Mouse (Mus musculus) forelimb bud, embryonic 11.5 days (tissue): ENCODE data around the gene Ccl26.

Experiments used
- DNase-seq: peaks from one replicate; pipeline ENCODE4 v3.0.0-alpha.2; 2012; ENCODE audit warnings: low read depth, low spot score

Gene Ccl26

DNA sequence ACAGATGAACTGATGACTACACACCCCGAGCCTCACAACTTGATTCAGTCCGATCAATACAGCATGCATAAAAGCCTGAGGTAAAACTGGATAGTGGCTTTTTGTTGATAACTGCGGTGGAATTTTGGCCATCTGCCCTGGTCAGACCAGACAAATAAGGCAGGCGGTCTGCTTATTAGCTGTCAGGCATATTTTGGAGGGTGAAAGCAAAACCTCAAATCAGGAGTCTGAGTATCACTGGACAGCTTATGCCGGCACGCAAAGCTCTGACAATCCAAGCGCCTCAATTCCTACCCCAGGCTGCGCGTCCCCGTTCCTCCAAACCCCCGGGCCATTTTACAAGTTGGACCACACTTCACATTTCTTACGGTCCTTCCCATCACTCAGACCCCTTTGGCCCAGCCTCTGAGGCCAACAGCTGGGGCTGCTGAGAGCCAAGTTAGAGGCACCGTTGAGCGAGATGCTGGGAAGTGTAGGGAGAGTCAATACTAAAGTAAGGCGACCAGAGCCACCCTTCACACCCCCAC, 19.3 kb downstream of the Ccl26 start:
- DNase-seq, result no peak

DNA sequence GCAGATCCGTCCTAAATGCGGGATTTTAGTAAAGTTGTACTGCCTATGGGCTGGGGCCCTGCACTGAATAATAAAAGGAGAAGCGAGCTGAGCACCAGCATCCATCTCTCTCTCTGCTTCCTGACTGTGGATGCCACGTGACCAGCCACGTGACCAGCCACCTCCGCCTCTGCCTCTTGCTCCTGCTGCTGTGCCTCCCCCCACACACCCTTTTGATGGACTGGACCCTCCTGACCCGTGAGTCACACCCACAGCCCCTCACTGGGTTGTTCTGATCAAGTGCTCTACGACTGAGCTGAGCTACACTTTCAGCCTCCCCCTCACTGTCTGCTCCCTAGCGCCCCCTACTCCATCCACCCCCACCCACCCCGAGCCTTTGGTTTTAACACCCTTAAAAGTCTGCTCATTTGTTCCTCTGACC, 25.6 kb downstream of the Ccl26 start:
- no peak for DNase-seq

DNA sequence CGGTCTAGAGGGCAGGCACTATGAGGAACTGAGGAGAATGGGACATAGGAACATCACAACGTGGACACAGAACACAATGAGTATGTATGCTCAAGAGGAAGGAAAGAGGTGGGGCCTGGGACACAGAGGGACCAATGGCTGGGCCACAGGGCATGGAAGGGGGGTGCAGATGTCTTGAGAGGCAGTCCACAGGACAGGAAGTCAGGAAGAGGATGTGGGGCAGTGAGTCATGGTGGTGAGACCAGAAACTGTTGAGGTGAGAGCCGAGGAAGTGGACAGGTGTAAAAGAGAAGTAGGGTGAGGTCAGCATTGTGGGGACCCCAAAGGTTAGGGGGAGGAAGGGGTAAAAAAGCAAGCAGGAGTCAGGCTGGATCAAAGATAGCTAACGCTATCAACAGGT, 26.0 kb downstream of the Ccl26 start:
- DNase-seq, result no peak

GRCm38 (mm10) chr5:135535867-135536266, 27.5 kb downstream of the Ccl26 start:
- DNase-seq, result no peak

DNA sequence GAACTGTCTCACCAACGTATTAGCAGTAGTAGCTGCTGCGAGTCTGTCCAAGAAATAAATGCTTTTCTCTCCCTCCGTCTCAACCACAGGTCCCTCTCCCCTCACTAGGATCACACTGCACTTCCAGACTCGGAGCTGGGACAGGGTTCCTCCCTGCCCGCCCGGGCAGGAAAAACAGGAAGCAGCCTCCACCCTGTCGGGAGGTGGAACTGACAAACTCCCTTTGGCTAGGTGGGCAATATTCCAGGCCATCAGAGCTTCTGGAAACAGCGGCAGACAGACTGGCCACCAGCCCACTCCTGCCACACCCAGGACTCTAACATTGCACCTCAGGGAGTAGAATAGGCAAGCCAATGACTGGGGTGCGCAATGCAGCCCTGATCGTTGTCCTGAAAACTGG, 29.9 kb downstream of the Ccl26 start:
- no peak for DNase-seq

DNA sequence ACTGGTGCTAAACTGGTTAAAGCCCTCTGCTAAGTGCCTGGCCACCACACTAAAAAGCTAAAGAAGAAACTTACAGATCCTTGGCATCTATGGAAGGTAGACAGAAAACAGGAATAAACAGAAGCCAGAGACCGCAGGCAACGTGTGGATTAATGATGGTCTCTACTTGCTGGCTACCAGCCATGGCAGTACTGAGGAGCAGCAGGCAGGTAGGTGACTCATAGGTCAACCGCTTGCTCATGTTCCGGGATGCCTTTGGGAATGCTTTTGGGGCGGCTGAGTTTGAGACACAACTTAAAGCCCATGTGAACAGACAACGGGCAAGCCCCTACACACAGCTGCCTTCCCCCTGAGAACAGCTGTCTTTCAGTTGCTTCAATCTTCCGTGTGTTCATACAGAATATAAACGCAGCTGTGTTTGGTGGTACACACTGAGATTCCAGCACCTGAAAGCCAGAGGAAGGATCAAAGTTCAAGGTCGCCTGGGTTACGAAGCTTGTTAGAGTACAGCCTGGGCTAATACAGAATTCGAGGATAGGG, 32.0 kb downstream of the Ccl26 start:
- DNase-seq, result no peak

DNA sequence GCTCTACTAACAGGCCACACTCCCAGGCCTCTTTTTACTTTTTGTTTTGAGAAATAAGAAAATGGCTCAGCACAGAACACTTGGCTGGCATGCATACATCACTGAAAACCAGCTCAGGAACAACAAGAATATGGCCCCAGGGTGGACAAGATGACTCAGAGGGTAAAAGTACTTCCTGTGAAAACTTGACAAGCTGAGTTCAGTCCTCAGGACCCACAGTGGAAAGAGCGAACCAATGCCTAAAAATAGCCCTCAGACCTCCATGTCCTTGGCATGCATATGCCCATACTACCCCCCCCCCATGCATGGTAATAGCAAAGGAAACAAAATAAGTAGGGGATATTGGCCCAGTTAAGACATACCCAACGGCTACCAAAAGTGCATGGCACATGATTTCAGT, 33.4 kb downstream of the Ccl26 start:
- DNase-seq, result no peak

DNA sequence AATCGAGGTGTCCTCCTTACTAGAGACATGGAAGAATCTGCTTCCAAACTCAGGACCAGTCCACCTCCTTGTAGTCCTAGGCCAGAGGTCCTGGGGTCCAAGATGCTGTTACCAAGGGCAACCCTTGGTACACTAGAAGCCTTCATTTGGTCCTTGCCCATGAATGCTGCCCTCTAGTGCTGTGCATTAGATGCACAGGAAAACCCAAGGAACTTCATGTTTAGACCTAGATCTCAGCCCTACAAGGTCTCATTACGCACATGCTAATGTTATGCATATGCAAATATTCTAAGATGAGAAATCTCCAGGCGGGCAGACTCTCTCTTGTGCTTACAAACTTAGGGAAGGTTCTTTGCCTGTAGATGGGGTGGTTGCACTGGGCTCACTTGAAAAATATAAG, 34.1 kb downstream of the Ccl26 start:
- no peak for DNase-seq

- DNase-seq, result no peak
These were observed 35.4 kb downstream of the Ccl26 start for GRCm38 (mm10) chr5:135527986-135528385.

DNA sequence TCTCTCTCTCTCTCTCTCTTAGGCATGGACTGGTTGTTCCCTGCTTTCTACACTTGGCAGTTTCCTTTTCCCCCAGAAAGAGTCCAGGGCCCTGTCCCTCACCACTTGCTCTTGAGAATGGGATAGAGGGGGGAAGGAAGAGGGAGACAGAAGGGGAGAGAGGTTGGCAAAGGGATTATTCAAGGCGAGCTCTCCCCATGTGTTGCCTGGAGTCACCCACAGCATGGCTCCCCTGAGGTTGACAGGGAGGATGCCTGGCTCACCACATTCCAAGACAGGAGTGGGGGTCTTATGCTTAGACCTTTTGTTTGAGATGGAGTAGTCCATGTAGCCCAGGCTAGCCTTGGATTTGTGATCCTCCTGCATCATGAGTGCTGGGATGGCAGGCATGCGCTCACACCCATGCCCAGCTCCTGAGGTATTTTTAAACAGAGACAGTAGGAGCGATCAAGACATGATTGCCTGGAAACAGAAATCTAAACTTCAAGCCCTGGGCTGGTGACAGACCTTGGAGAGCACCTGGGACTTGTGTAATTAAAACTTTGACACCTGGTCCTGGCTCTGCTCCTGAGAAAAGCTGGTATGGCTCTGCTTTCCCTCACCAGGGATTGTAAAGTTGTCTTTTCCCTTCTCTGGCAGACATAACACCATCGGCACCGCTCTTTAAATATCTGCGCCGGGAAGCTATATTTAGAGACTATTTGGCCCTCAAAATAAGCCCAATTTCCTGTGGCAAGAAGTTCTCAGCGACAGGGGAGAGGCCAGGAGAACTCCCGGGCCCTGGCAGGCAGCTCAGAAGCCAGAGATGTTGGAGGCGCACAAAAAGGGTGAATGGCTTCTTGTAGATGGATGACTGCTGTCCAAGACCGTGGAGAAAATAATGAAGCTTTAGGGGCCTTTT, 38.5 kb downstream of the Ccl26 start:
- DNase-seq, result no peak

GRCm38 (mm10) chr5:135524087-135524486, 39.3 kb downstream of the Ccl26 start:
- DNase-seq, result no peak

- no peak for DNase-seq
These were observed 41.2 kb downstream of the Ccl26 start for GRCm38 (mm10) chr5:135522111-135522722.

- no peak for DNase-seq
These were observed 46.0 kb downstream of the Ccl26 start for GRCm38 (mm10) chr5:135517348-135517883.

DNA sequence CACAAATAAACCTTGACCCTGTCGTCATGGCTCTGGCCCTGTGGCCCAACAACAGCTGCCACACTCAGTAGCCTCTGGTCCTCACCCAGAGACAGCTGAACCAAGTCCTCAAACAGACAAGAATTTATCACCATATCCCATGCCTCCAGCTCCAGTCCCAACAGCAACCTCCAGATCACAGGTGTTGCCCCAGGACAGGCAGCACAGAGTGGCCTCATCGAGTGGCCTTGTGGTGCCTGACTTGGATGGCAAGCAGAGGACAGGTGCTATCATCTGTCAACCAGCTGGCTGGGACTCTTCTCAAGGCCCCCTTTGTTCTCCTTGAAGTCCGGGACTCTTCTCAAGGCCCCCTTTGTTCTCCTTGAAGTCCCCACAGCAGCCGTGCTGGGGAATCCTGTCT, 50.2 kb downstream of the Ccl26 start:
- no peak for DNase-seq

- DNase-seq, result no peak
These were observed 52.3 kb downstream of the Ccl26 start for GRCm38 (mm10) chr5:135511105-135511504.
